Mouse (Mus musculus) embryonic facial prominence, embryonic 12.5 days (tissue): ENCODE data around the gene Cfc1. TPM values are rescaled to one million over a fixed set of nuclear protein-coding genes. Genes with fewer than 3 reads are reported as not detected.
A peak's percentile ranks its signal among the peaks of the same experiment; 100 is the strongest.
"Not testable (repeated sequence)": the region's sequence is repeated elsewhere in the genome, so short reads cannot be mapped to it uniquely, and the experiment has no call there.

Source experiments
- ATAC-seq: fragments of 200-750 bp; cut with Nextera tagmentation; 2 replicates; pipeline ENCODE4 v1.8.0; 2017; ENCODE audit not compliant: insufficient number of reproducible peaks, insufficient read depth, low FRiP score, low TSS enrichment
- H3K27ac ChIP-seq: fragments of 300-500 bp; sonication (generic); 2 replicates; pipeline ENCODE4 v1.5.1; 2016; ENCODE audit warnings: mild to moderate bottlenecking
- H3K27me3 ChIP-seq: fragments of 300-500 bp; sonication (generic); 2 replicates; pipeline ENCODE4 v1.6.1; 2016; ENCODE audit warnings: mild to moderate bottlenecking, moderate library complexity
- H3K36me3 ChIP-seq: fragments of 300-500 bp; sonication (generic); 2 replicates; pipeline ENCODE4 v1.6.1; 2016; ENCODE audit warnings: mild to moderate bottlenecking
- H3K4me1 ChIP-seq: fragments of 300-500 bp; sonication (generic); 2 replicates; pipeline ENCODE4 v1.6.1; 2016
- H3K4me2 ChIP-seq: fragments of 300-500 bp; sonication (generic); replicated peaks from 2 replicates; pipeline ENCODE4 v1.6.1; 2016; ENCODE audit warnings: mild to moderate bottlenecking, moderate library complexity
- H3K4me3 ChIP-seq: fragments of 300-500 bp; sonication (generic); 2 replicates; pipeline ENCODE4 v1.5.1; 2016; ENCODE audit warnings: mild to moderate bottlenecking
- H3K9ac ChIP-seq: fragments of 300-500 bp; sonication (generic); 2 replicates; pipeline ENCODE4 v1.6.1; 2016; ENCODE audit warnings: mild to moderate bottlenecking, moderate library complexity
- H3K9me3 ChIP-seq: fragments of 300-500 bp; sonication (generic); 2 replicates; pipeline ENCODE4 v1.6.1; 2016; ENCODE audit warnings: mild to moderate bottlenecking, moderate library complexity
- WGBS: fragments of 180-500 bp; shearing (Covaris S2); methylation state at CpG from one replicate; pipeline ENCODE4 v1.1.7; 2016; 5-methylcytosine and 5-hydroxymethylcytosine counted together
- polyA plus RNA-seq: library from polyadenylated mRNA; unstranded; fragments of >200 nt; fragmentation: Nextera tagmentation; extraction: Ambion mirVana; gene quantifications from 2 replicates; pipeline ENCODE4 v1.2.1, GENCODE M21; 2016

Cfc1 gene
- polyA plus RNA-seq, result 0.22 and 0.36 TPM in 2 replicates

DNA sequence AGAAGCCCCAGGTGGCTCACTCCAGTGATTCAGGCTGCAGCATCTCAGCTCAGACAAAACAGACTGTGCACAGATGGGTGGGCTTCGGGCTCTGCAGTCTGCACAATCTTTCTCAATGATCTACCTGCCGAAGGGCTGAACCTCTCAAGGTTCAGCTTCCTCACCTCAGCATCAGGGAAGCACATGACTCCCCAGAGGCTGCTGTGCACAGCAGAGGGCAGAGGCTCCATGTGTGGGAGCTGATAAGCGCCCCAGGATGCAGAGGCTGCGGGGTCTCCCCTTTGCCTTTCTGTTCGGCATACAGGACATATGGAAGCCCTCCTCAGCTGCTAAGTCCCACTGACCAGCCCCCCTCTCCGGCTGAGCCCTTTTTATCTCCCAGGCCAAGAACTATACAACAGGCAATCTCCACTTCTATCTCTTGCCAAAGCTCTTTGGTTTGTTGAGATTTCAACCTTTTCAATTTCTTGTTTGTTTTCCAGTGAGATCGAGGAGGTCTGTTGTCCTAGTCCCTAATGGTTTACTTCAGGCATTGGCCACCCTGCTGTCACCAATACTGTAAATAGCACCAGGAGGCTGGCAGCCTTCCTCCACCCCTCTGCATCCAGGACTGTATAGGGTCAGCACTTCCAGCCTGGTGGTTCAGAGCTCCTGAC lies at the start of gene Cfc1:
Cfc1 (plus strand) TSS at position 606 of the 656 bp plus-strand sequence.
- not testable (repeated sequence) for H3K9ac ChIP-seq, H3K36me3 ChIP-seq, ATAC-seq, H3K27ac ChIP-seq, H3K4me1 ChIP-seq, H3K9me3 ChIP-seq
- 28% methylated on average over 7 of the region's 7 CpGs for WGBS
- 0 out of 2 replicates have a peak within 1 kb of the TSS, but pooled peaks have one; percentile 13 for H3K4me3 ChIP-seq
- peak within 1 kb of the TSS; percentile 34 for H3K4me2 ChIP-seq
- peaks cover 34% of the 10 kb centered on the region for H3K27me3 ChIP-seq

DNA sequence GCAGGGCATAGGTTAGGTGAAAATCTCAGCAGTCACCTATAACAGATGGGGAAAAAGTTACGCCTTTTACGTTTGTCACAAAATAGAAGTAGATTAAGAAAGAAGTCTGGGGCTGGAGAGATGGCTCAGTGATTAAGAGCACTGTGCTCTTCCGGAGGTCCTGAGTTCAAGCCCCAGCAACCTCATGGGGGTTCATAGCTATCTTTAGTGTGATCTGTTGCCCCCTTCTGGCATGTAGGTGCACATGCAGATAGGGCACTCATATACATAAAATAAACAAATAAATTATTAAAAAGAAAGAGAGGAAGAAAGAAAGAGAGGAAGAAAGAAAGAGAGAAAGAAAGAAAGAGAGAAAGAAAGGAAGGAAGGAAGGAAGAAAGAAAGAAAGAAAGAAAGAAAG lies 48.1 kb upstream of the Cfc1 start:
- Histone ChIP-seq H3K27me3 (0 out of 2 replicates have a peak, but pooled peaks cover 4% of the 10 kb centered on the region), H3K4me3 (no peak overlapping the region), H3K9ac (no peak overlapping the region), H3K36me3 (no peaks in the 10 kb centered on the region), H3K9me3 (no peaks in the 10 kb centered on the region), H3K4me2 (no peak overlapping the region), H3K27ac (no peak overlapping the region), H3K4me1 (no peaks in the 10 kb centered on the region)
- 87% methylated on average over 3 of the region's 3 CpGs for WGBS
- no peak for ATAC-seq

DNA sequence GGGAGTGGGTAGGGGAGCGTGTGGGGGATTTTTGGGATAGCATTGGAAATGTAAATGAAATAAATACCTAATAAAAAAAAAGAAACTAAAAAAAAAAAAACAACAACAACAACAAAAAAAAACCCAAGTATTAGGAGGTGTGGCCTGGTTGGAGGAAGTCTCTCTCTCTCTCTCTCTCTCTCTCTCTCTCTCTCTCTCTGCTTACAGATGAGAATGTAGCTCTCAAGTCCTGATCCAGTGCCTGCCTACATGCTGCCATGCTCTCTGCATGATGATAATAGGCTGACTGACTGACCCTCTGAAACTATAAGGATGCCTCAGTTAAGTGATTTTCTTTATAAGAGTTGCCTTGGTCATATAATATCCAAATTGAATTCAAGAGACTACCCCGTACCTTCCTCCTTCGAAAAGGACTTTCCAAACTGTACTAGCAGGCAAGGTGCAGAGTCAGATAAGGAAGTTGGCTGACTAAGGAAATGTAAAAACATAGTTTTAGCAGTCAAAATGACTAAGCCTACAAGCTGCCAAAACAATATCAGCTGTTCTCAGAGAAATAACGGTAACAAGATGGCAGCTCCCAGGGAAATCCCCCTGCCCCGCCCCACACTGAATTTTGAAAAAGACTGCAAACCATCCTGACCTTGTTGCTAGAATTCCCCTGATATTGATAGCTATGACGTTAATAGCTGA lies 45.5 kb upstream of the Cfc1 start:
- H3K36me3 ChIP-seq, result no peaks in the 10 kb centered on the region
- no peak overlapping the region for H3K9ac ChIP-seq
- 88% methylated on average over 6 of the region's 6 CpGs for WGBS
- H3K4me3 ChIP-seq, result no peak overlapping the region
- H3K4me2 ChIP-seq, result no peak overlapping the region
- 0 out of 2 replicates have a peak, but pooled peaks cover 4% of the 10 kb centered on the region for H3K27me3 ChIP-seq
- no peaks in the 10 kb centered on the region for H3K4me1 ChIP-seq
- no peak for ATAC-seq
- no peak overlapping the region for H3K27ac ChIP-seq
- H3K9me3 ChIP-seq, result no peaks in the 10 kb centered on the region

DNA sequence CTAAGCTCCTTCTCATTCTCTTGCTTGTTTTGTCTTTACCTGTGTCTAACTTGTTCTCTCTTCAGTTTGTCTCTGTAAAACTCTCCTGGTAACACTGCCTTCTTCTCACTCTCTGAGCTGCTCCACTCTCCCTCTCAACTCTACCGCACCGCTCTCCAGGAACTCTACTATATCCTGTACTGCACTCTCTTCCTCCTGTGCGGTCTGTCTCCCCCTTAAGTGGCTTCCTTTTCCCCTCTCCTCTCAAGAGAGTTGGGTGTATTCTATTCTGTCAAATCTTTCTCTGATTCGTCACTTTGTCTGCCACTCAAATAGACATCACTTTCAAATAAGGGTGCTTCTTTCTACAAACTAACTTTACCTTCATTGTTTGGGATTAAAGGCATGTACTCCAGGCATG lies 44.0 kb upstream of the Cfc1 start:
- WGBS, result 80% methylated on average over 4 of the region's 4 CpGs
- ATAC-seq, result no peak
- Histone ChIP-seq H3K36me3 (no peaks in the 10 kb centered on the region), H3K9me3 (no peaks in the 10 kb centered on the region), H3K27me3 (no peaks in the 10 kb centered on the region), H3K9ac (no peak overlapping the region), H3K4me2 (no peak overlapping the region), H3K4me1 (no peaks in the 10 kb centered on the region), H3K27ac (no peak overlapping the region), H3K4me3 (no peak overlapping the region)

- H3K36me3 ChIP-seq, result no peaks in the 10 kb centered on the region
- no peak for ATAC-seq
- WGBS, result 57% methylated on average over 3 of the region's 3 CpGs
- H3K9ac ChIP-seq, result no peak overlapping the region
- H3K27ac ChIP-seq, result no peak overlapping the region
- H3K4me2 ChIP-seq, result no peak overlapping the region
- H3K4me1 ChIP-seq, result no peaks in the 10 kb centered on the region
- no peaks in the 10 kb centered on the region for H3K27me3 ChIP-seq
- H3K9me3 ChIP-seq, result no peaks in the 10 kb centered on the region
- no peak overlapping the region for H3K4me3 ChIP-seq
Measured at GRCm38 (mm10) chr1:34502991-34503390, 32.5 kb upstream of the Cfc1 start.

- H3K4me1 ChIP-seq, result 0 out of 2 replicates have a peak, but pooled peaks cover 1% of the 10 kb centered on the region
- 55% methylated on average over 7 of the region's 7 CpGs for WGBS
- no peak overlapping the region for H3K9ac ChIP-seq
- no peak overlapping the region for H3K4me2 ChIP-seq
- H3K4me3 ChIP-seq, result no peak overlapping the region
- no peaks in the 10 kb centered on the region for H3K9me3 ChIP-seq
- H3K27me3 ChIP-seq, result no peaks in the 10 kb centered on the region
- ATAC-seq, result peak; percentile 74
- no peak overlapping the region for H3K27ac ChIP-seq
- H3K36me3 ChIP-seq, result no peaks in the 10 kb centered on the region
Measured at GRCm38 (mm10) chr1:34505307-34505706, 30.1 kb upstream of the Cfc1 start.

GRCm38 (mm10) chr1:34505970-34506551 lies 29.4 kb upstream of the Cfc1 start:
- Histone ChIP-seq H3K27me3 (no peaks in the 10 kb centered on the region), H3K4me3 (no peak overlapping the region), H3K4me2 (no peak overlapping the region), H3K4me1 (peaks cover 5% of the 10 kb centered on the region; the same call in 1 of the 2 replicates), H3K27ac (no peak overlapping the region), H3K36me3 (no peaks in the 10 kb centered on the region), H3K9me3 (no peaks in the 10 kb centered on the region), H3K9ac (no peak overlapping the region)
- no peak for ATAC-seq
- 78% methylated on average over 4 of the region's 4 CpGs for WGBS

GRCm38 (mm10) chr1:34507986-34508385 lies 27.5 kb upstream of the Cfc1 start:
- 79% methylated on average over 3 of the region's 3 CpGs for WGBS
- Histone ChIP-seq H3K36me3 (no peaks in the 10 kb centered on the region), H3K4me2 (no peak overlapping the region)

GRCm38 (mm10) chr1:34510575-34510981 lies 24.9 kb upstream of the Cfc1 start:
- Histone ChIP-seq H3K4me2 (peak overlapping the region; percentile 38), H3K4me3 (no peak overlapping the region), H3K27me3 (no peaks in the 10 kb centered on the region), H3K4me1 (peaks cover 5% of the 10 kb centered on the region; the same call in 1 of the 2 replicates), H3K36me3 (no peaks in the 10 kb centered on the region), H3K27ac (no peak overlapping the region), H3K9me3 (no peaks in the 10 kb centered on the region), H3K9ac (no peak overlapping the region)
- 3% methylated on average over 7 of the region's 7 CpGs for WGBS
- no peak for ATAC-seq

More at GRCm38 (mm10) chr1:34507986-34508385, 27.5 kb upstream of the Cfc1 start:
- Histone ChIP-seq H3K4me3 (no peak overlapping the region), H3K9ac (no peak overlapping the region), H3K27ac (no peak overlapping the region), H3K4me1 (peaks cover 5% of the 10 kb centered on the region; the same call in 1 of the 2 replicates), H3K9me3 (no peaks in the 10 kb centered on the region), H3K27me3 (no peaks in the 10 kb centered on the region)
- ATAC-seq, result no peak

GRCm38 (mm10) chr1:34511027-34511426 lies 24.4 kb upstream of the Cfc1 start:
- Histone ChIP-seq H3K4me3 (no peak overlapping the region), H3K4me1 (peaks cover 5% of the 10 kb centered on the region; the same call in 1 of the 2 replicates), H3K27ac (no peak overlapping the region), H3K9ac (no peak overlapping the region), H3K4me2 (peak overlapping the region; percentile 38; the same call in 1 of the 2 replicates), H3K27me3 (no peaks in the 10 kb centered on the region), H3K9me3 (no peaks in the 10 kb centered on the region), H3K36me3 (no peaks in the 10 kb centered on the region)
- ATAC-seq, result 0 out of 2 replicates have a peak, but pooled peaks have one; percentile 55
- WGBS, result 8% methylated on average over 3 of the region's 3 CpGs

DNA sequence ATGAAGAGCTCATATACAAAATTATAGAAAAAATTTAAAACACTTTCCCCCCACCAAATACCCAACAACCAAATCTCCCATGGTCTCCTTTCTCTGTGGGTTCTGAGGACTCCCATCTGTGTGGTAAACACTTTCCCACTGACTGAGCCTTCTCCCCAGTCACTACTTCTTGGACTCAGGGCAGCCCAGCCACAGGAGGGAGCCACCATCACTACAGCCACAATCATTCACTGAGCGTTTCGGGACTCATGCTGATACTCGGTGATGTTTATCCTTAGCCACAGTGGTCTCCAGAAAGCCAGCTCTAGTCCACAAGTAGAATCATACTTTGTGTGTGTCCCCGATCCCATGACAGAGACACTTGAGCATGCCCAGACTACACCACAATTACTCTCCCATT lies 22.4 kb upstream of the Cfc1 start:
- Histone ChIP-seq H3K4me1 (peaks cover 5% of the 10 kb centered on the region; the same call in 1 of the 2 replicates), H3K27me3 (no peaks in the 10 kb centered on the region), H3K36me3 (no peaks in the 10 kb centered on the region), H3K27ac (no peak overlapping the region), H3K4me2 (no peak overlapping the region), H3K9ac (no peak overlapping the region), H3K9me3 (no peaks in the 10 kb centered on the region), H3K4me3 (no peak overlapping the region)
- no peak for ATAC-seq
- WGBS, result 73% methylated on average over 4 of the region's 4 CpGs
